Mouse (Mus musculus) c-Kit-positive CD71-positive TER-119-negative erythroid progenitor cells, embryonic 14.5 days (primary cell): ENCODE results near the gene Prss21.

Source experiments
- DNase-seq: peaks from one replicate; pipeline ENCODE4 v3.0.0-alpha.2; 2013; ENCODE audit warnings: low read depth

Prss21 gene

GRCm38 (mm10) chr17:23867756-23868155 is at the start of gene Prss21:
Prss21 (plus strand) TSS chr17:23868056.
- no peak for DNase-seq

GRCm38 (mm10) chr17:23818579-23818978 is 49.3 kb upstream of the Prss21 start:
- no peak for DNase-seq

- DNase-seq, result no peak
These were observed 48.6 kb upstream of the Prss21 start for GRCm38 (mm10) chr17:23819235-23819634.

DNA sequence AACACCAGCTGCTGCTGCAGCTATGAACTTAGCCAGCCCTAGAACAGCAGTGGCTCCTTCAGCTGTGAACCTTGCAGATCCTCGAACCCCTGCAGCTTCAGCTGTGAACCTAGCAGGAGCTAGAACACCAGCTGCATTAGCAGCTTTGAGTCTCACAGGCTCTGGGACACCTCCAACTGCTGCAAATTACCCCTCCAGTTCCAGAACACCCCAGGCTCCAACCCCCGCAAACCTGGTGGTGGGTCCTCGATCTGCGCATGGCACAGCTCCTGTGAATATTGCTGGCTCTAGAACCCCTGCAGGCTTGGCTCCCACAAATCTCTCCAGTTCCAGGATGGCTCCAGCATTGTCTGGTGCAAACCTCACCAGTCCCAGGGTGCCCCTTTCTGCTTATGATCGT is 47.1 kb upstream of the Prss21 start:
- no peak for DNase-seq

DNA sequence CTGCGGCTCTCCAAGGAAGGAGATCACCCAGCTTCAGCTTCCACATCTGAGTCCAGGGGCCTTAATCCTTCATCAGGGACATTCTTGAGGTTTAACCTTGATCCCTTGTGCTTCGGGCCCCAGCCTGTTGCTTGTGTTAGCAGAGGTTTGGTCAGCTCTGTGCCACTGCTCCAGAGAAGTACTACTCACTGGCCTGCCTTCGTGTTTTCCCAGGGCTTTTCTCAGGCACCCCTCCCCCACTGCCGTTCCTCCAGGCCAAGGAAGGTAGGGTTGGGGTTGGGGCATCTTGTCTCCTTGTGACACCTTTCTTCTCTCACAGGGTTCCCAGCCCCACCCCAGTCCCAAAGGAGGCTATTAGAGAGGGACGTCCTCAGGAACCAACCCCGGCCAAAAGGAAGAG is 45.8 kb upstream of the Prss21 start:
- no peak for DNase-seq

- no peak for DNase-seq
These were observed 44.8 kb upstream of the Prss21 start for GRCm38 (mm10) chr17:23823018-23823417.

- no peak for DNase-seq
These were observed 44.2 kb upstream of the Prss21 start for GRCm38 (mm10) chr17:23823614-23824013.

DNA sequence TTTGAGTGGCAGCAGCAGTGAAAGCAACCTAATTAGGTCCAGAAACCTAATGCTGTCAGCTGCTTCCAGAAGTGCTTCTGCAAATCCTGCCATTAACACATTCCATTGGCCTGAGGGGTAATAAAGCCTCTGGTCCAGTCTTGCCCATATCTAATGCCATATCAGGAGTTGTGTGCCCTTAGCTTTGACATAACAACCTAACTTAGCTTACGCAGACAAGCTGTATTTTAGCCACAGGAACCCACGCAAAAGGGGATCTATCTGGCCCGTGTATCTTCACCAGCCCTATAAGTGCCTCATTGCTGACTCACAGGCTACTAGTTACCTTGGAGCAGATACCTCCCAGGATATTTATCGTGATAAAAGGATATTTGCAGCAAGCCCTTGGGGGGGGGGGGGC is 42.3 kb upstream of the Prss21 start:
- no peak for DNase-seq

DNA sequence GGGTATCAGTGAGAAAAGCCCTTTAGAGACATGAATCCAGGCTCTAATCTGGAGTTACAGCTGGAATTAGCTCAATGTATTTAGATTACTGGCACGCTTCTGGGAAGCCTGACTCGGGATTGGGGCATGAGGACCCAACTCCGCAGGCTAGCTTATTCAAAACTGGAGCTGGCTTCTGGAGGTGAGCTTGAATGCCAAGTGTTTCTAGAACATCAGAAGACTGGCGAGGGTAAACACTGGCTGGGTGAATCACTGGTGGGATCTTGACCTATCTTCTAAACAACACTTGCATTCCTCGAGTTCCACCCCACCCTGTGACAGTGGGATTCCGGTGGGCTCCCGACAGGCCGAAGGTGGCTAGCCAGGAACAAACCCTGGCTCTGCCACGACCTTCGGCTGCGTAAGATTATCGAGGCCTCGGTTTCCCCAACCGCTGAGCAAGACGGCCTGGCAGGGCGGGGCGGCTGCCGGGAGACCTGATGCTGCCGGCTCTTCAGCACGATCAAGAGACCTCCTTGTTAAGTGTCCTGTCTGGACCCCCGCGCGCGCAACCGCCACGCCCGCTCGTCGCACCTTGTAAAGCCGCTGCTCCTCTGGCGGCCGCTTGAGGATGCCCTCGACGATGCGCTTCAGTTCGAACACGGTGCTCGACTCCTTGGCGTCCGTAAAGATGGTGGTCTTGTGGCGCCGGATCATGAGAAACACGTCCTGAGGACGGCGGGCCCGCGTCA is 39.4 kb upstream of the Prss21 start:
- peak; percentile 39 for DNase-seq

GRCm38 (mm10) chr17:23829064-23829619 is 38.7 kb upstream of the Prss21 start, which contains the start of gene Elob:
Elob (minus strand) TSS chr17:23829136.
- DNase-seq, result peak; percentile 63

- no peak for DNase-seq
These were observed 36.7 kb upstream of the Prss21 start for GRCm38 (mm10) chr17:23831201-23831600.

GRCm38 (mm10) chr17:23836006-23836575 is 31.8 kb upstream of the Prss21 start, which contains the start of gene Prss33:
Prss33 (minus strand) TSS chr17:23836056.
- DNase-seq, result no peak

DNA sequence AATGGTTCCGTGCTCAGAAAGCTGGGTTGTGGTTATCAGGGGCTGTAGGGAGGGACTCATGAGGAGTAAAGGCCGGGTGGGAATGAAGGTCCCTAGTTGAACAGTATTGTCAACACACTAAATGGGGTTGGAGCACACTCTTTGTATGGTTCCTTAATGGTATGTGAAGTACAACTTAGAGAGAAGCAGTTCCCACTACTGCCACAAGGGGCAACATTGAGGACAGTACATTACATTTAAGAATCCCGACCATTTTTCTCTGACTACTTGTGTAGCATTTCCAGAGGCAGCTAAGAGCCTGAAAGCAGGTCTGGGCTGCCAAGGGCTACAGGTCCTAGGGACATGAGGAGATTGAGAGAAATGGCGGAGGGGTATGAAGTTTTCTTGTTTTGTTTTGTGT is 26.7 kb upstream of the Prss21 start:
- DNase-seq, result peak; percentile 60

DNA sequence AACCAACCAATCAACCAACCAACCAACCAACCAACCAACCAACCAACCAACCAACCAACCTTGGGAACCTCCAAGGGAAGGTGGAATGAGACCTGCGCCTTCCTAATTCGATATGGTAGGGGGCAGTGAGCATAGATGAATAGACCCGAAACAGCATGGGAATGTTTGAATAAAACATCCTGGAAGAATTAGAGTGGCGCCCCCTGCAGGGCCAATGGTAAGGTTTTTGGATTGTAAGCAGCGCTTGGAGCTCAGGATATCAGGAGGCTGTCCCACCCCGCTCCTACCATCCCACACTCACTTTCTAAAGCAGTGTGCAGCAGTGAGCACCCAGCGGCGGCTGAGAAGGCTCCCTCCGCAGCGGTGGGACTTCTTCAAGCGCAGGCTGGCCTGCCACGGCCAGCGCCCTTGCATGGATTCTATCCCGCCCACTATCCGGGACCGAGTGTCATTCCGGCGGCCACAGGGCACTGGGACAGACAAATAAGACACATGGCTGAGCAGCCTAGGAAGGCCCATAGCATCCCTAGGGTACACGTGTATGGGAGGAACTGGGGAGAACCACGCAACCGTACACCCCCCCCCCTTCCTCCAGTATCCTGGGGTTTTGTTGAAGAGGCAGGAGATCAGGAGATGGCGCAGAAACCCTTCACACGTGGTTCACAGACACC is 24.6 kb upstream of the Prss21 start:
- no peak for DNase-seq

- peak; percentile 60 for DNase-seq
These were observed 24.0 kb upstream of the Prss21 start, which contains the start of the genes Prss32 and Prss41 for GRCm38 (mm10) chr17:23843812-23844273. Prss32 (plus strand) TSS chr17:23843855. Prss41 (minus strand) TSS chr17:23844172.

DNA sequence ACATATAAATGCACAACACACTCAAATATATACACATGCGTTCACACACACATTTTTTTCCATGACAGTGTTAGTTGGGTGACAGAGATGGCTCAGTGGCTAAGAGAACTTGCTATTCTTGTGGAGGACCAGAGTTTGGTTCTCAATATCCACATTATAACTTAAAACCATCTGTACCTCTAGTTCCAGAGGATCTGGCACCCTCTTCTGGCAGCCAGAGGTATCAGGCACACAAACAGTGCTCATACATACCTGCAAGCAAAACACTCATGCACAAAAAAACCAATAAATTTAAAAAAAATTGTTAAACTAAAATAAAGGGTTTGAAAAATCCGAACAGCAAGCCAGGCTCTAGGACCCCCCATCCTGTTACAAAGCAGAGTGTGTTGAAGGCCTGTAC is 17.8 kb upstream of the Prss21 start:
- no peak for DNase-seq

DNA sequence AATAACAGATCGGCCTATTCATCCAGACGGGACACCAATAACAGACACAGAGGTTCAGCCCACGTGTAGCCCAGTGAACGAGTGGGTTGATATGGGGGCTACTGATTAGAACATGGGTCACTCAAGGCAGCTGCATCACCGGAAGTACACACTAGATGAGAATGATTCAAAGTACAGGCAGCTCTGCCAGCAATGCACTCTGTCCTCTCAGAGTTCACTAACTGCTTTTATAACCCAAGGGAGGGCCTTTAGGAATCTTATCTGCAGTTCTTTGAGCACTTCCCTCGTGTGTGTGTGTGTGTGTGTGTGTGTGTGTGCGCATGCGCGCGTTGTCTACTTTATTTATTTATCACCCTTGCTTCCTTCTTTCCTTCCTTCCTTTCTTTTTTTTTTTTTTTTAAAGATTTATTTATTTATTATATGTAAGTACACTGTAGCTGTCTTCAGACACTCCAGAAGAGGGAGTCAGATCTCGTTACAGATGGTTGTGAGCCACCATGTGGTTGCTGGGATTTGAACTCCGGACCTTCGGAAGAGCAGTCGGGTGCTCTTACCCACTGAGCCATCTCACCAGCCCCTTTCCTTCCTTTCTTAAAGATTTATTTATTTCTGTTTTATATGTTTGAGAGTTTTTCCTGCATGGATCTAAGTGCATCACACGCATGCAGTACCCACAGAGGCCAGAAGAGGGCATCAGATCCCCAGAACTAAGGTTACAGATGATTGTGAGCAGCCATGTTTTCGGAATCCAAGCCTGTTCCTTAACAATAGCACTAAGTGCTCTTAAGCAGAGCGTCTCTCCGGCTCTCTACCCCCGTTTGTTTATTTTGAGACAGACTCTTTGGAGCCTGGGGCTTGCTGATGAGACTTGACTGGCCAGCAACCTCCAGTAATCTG is 16.8 kb upstream of the Prss21 start:
- peak; percentile 42 for DNase-seq

GRCm38 (mm10) chr17:23853292-23853691 is 14.6 kb upstream of the Prss21 start:
- DNase-seq, result peak; percentile 35

DNA sequence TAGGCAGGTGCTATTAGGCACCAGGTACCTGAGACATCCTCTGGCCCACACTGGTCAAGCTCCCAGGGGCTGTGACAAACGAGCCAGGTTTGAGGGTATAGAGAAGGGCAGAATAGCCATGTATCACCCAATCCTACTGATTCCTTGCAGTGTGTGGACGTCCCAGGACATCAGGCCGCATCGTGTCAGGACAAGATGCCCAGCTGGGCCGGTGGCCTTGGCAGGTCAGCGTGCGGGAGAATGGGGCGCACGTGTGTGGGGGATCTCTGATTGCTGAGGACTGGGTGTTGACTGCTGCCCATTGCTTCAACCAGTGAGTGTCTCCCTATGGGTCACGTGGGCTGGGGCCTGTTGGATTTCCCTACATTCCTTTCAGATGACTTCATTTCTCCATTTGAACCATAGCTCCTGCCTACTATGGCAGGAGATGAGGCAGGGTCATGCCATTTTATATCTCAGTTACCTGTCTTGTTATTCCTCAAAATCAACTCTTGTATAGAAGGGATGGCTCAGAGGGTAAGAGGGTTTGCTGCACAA is 13.6 kb upstream of the Prss21 start:
- DNase-seq, result no peak

- DNase-seq, result no peak
These were observed 10.7 kb upstream of the Prss21 start for GRCm38 (mm10) chr17:23857193-23857592.

DNA sequence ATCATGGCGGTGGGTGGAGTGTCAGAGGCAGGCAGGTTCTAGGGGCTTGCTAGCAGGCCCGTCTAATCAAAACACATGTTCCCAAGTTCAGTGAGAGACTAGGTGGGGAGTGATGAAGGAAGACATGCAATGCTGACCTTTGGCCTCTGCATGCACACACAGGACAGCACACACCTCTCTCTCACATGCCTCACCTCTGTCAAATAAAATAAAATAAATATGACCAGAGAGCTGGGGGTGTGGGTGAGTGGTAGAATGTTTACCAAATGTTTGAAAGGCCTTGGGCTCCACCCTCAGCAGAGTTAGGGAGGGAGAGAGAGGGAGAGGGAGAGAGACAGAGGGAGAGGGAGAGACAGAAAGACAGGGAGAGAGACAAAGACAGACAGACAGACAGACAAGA is 9.9 kb upstream of the Prss21 start:
- DNase-seq, result no peak
